Mouse (Mus musculus) ES-E14 (cell line): ENCODE data around the gene Wipf1.
"Not testable (repeated sequence)": the region's sequence is repeated elsewhere in the genome, so short reads cannot be mapped to it uniquely, and the experiment has no call there.

ENCODE experiments used
- ZC3H11A ChIP-seq: IDR thresholded peaks from 2 replicates; pipeline ENCODE4 v1.6.1; 2012; ENCODE audit warnings: low read depth, mild to moderate bottlenecking, inconsistent platforms, low read length, borderline replicate concordance
- ZNF384 ChIP-seq: IDR thresholded peaks from 2 replicates; pipeline ENCODE4 v1.6.1; 2012; ENCODE audit warnings: low read depth, low read length, inconsistent platforms

DNA sequence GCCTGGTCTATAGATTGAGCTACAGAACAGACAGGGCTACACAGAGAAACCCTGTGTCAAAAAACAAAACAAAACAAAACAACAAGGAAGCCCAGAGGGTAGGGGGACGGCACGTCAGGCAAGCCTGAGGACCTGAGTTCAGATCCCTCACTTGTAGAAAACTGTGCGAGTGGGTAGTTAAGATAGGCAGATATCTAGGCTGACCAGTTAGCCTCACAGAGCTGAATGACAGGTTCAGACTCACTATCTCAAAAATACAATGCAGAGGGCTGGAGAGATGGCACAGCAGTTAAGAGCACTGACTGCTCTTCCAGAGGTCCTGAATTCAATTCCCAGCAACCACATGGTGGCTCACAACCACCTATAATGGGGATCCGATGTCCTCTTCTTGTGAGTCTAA lies 23.2 kb downstream of the Wipf1 start:
- not testable (repeated sequence) for TF ChIP-seq ZNF384, ZC3H11A
